Mouse (Mus musculus): ENCODE results near the gene Cox10. TPM values are rescaled to one million over a fixed set of nuclear protein-coding genes. Genes with fewer than 3 reads are reported as not detected.
A peak's percentile ranks its signal among the peaks of the same experiment; 100 is the strongest.
"Not testable (repeated sequence)": the region's sequence is repeated elsewhere in the genome, so short reads cannot be mapped to it uniquely, and the experiment has no call there.

Cox10 gene
- 16.7 and 28.6 TPM in 2 replicates for total RNA-seq (2017)

GRCm38 (mm10) chr11:64078956-64079726, at the start of gene Cox10:
Gene Cox10, minus strand, starts transcription at chr11:64079468.
- peak; percentile 99 for ATAC-seq (replicated peaks; ENCODE audit: low read depth, poor library complexity, severe bottlenecking)

DNA sequence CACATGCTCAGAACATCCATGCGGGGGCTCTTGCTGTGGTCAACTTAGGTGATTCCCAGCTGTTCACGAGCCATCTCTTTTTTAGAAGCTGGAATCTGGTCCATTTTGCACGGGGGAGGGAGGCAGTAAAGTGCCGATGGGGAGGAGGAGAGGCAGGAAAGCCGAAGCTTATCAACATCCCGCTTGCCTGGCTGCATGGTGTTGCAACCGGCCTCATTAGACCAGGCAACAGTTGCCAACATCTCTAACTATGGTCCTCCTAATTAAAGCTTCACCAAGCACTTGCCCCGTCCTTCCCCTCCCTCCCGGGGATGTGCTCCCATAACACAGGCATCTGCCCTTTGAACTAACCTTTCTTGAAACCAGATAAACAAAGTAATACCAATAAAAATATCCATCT, 48.7 kb upstream of the Cox10 start:
- no peak for ATAC-seq (replicated peaks; ENCODE audit: low read depth, poor library complexity, severe bottlenecking)

- no peak for ATAC-seq (replicated peaks; ENCODE audit: low read depth, poor library complexity, severe bottlenecking)
Observed at GRCm38 (mm10) chr11:64125471-64125870, 46.2 kb upstream of the Cox10 start.

DNA sequence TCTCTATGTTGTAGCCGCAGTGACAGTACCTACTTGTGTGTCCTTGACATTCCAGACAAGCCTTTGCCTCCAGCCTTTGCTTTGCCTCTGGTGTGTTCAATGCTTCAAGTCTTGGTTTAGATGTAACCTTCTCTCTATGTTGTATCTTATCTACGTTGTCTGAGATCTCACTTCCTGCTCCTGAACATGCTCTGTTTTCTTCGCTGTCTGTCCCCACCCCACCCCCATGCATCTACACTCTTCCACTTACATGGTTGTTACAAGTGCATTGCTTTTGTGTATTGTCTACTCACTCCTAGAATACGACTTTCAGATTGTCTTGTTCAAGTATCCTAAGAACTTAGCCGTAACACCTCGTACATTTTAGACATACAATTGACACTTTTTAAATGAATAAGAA, 43.9 kb upstream of the Cox10 start:
- ATAC-seq (replicated peaks; ENCODE audit: low read depth, poor library complexity, severe bottlenecking), result not testable (repeated sequence)

DNA sequence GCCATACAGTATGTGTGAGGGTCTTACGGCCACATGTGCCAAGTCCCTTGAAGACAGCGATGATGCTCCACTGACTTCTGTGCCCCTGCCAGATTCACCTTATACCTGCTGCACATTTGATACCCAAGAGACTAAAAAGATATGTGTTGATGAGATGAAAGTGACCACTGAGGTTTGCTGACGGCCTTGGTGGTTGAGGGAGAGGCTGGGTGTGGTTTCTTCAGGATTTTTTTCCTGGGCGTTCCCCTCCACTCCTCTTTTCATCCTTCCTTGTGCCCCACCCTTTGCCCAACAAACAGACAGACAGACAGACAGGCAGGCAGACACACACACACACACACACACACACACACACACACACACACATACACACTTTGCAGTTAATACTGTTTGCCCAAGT, 37.4 kb upstream of the Cox10 start:
- no peak for ATAC-seq (replicated peaks; ENCODE audit: low read depth, poor library complexity, severe bottlenecking)

- ATAC-seq (replicated peaks; ENCODE audit: low read depth, poor library complexity, severe bottlenecking), result 0 out of 2 replicates have a peak, but pooled peaks have one; percentile 22
Observed at GRCm38 (mm10) chr11:64115822-64116221, 36.6 kb upstream of the Cox10 start.

GRCm38 (mm10) chr11:64115101-64115500, 35.8 kb upstream of the Cox10 start:
- ATAC-seq (replicated peaks; ENCODE audit: low read depth, poor library complexity, severe bottlenecking), result no peak

DNA sequence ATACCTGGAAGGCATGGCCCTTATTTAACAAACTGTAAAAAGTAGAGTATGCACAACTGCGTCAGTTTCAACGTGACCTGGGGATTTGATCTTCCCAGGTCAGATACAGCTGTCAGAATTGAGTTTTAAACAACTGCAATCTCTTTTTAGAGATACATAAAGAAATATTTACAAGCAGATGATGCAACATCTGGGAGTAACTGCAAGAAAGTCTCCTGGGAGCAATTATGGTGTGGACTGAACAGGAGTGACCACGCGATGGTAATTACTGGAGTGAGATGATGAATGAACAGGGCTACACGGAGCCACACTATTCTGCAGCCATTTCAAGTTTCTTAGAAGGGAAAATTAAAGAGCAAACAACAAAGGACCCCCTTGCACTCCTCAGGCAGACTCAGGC, 20.8 kb upstream of the Cox10 start:
- no peak for ATAC-seq (replicated peaks; ENCODE audit: low read depth, poor library complexity, severe bottlenecking)

GRCm38 (mm10) chr11:64093058-64093457, 13.8 kb upstream of the Cox10 start:
- ATAC-seq (replicated peaks; ENCODE audit: low read depth, poor library complexity, severe bottlenecking), result no peak

DNA sequence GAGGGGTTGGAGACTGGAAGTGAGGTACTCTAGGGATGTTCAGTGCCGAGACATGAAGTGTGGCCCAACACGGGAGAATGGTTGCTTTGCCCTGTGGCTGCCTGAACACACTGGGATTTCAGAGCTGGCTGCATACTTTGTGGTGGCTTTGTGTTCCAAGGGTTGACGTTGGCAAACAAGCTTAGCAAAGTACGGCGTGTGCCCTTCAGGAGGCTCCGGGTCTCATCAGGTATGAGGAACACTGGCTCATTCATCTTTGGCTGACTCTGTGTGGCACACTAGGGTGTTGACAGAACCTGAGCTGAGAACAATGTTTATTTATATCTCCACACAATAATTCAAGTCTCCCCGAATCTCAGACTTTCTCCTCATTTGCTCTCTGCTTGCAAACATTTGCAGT, 11.9 kb upstream of the Cox10 start:
- ATAC-seq (replicated peaks; ENCODE audit: low read depth, poor library complexity, severe bottlenecking), result no peak

GRCm38 (mm10) chr11:64089682-64090081, 10.4 kb upstream of the Cox10 start:
- ATAC-seq (replicated peaks; ENCODE audit: low read depth, poor library complexity, severe bottlenecking), result no peak

DNA sequence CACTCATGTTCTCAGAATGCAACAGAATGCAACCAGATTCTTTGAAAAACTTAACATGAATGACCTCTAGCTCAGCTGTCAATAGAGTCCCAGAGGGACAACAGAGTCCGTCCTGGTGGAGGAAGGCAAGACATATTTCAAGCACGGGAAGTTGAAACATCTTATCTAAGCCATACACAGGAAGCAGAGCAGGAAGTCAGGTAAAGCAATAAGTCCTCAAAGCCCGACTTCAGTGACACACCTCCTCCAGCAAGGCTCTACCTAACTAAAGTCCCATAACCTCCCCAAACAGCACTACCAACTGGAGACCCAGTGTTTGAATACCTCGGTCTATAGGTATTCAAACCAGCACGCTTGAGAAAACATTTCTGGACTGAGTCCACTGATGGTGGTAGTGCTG, 6.6 kb upstream of the Cox10 start:
- no peak for ATAC-seq (replicated peaks; ENCODE audit: low read depth, poor library complexity, severe bottlenecking)

GRCm38 (mm10) chr11:64079727-64080081, 436 bp upstream of the Cox10 start:
- ATAC-seq (replicated peaks; ENCODE audit: low read depth, poor library complexity, severe bottlenecking), result peak; percentile 49

- no peak for ATAC-seq (replicated peaks; ENCODE audit: low read depth, poor library complexity, severe bottlenecking)
Observed at GRCm38 (mm10) chr11:64076212-64076611, 3.1 kb downstream of the Cox10 start.

DNA sequence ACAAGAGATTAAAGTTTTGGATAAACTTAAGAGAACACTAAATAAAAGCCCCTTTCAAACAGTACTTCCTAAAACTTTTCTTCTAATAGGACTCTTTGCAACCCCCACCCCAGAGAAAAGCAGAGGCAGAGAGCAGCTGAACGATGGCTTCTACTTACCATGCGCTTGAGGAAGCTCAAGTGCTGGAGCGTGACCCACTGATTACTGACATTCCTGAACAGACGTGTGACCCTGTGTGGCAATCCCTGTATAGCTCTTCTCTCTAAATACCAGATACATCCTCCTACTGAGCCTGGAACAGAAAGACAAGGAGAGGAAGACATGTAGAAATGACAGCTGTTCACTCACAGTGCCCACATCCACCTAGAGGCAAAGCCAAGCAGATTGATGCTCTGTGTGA, 5.9 kb downstream of the Cox10 start:
- ATAC-seq (replicated peaks; ENCODE audit: low read depth, poor library complexity, severe bottlenecking), result no peak

- no peak for ATAC-seq (replicated peaks; ENCODE audit: low read depth, poor library complexity, severe bottlenecking)
Observed at GRCm38 (mm10) chr11:64071536-64071935, 7.7 kb downstream of the Cox10 start.

DNA sequence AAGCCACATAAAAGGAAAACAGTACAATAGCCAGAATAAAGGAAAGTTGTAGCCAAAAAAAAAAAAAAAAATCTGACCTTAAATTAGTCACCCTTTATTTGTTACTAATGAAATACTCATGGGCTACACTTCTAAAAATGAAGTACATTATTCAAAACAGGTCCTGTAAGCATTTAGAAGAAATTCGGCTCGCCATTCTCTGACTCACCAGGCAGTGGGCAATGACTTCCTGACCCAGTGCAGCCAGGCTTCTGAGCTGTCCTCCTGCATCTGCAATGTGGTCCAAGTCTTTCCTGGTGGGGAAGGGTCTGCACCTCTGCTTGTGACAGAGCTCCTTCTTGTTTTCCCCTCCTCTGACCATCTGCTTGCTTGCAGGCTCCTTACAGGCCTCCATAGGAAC, 13.3 kb downstream of the Cox10 start:
- ATAC-seq (replicated peaks; ENCODE audit: low read depth, poor library complexity, severe bottlenecking), result no peak

DNA sequence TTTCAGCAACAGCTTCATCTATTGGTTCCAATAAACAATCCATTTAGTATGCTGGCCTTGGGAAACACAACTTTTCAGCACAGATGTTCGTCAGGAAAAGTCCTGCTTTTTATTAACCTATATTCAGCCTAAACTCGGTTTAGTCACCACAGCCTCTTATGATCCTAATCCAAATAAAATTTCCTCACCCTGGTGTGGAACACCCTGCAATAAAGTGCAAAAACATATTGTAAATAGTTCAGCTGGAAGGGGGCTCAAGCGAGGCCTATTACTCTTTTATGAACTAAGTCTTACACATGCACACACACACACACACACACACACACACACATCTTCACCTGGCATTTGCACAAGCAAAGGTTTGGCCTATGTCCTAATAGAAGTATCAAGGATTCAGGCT, 16.1 kb downstream of the Cox10 start:
- ATAC-seq (replicated peaks; ENCODE audit: low read depth, poor library complexity, severe bottlenecking), result no peak

DNA sequence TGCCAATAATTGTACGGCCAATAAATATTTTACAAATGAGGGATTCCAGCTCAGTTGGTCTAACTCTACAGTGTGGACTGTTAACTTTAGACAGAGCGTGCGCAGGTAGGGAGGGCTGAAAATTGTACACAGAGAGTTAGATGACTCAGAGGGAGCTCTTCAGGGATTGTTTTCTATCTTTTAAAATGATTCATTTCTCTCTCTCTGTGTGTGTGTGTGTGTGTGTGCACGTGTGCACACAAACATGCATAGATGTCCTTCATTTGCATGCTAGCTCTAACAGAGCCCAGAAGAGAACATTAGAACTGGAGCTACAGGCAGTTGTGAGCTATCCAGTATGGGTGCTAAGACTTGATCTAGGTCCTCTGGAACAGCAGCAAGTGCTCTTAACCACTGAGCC, 17.0 kb downstream of the Cox10 start:
- ATAC-seq (replicated peaks; ENCODE audit: low read depth, poor library complexity, severe bottlenecking), result no peak

GRCm38 (mm10) chr11:64059305-64059704, 20.0 kb downstream of the Cox10 start:
- no peak for ATAC-seq (replicated peaks; ENCODE audit: low read depth, poor library complexity, severe bottlenecking)

DNA sequence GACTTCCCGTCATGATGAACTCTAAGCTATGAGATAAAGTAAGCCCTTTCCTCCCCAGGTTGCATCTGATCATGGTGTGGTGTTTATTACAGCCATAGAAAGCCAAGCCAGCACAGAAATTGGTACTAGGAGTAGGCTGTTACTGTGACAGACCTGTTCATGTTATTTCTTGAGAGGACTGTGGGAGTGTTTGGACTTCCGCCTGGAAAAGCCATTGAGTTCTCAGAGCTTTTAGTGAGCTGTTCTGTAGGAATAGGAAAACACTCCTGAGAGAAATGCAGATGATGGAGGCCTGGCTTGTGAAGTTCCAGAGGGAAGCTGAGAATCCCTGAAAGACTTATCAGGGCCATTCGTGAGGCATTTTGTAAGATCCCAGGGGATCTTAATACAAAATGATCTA, 20.8 kb downstream of the Cox10 start:
- ATAC-seq (replicated peaks; ENCODE audit: low read depth, poor library complexity, severe bottlenecking), result no peak

- ATAC-seq (replicated peaks; ENCODE audit: low read depth, poor library complexity, severe bottlenecking), result no peak
Observed at GRCm38 (mm10) chr11:64053371-64053770, 25.9 kb downstream of the Cox10 start.

All from common myeloid progenitor, adult 5-6 weeks (primary cell).